Mouse (Mus musculus) cerebral cortex, adult 2 months (tissue): ENCODE data around the gene Itpr2.

Experiments
- WGBS: fragments of 180-500 bp; shearing (Covaris S2); methylation state at CpG from one replicate; pipeline ENCODE4 v1.1.7; 2018; 5-methylcytosine and 5-hydroxymethylcytosine counted together

Gene Itpr2

GRCm38 (mm10) chr6:146159641-146160040, 342.4 kb downstream of the Itpr2 start:
- 76% methylated on average over 4 of the region's 4 CpGs for WGBS

DNA sequence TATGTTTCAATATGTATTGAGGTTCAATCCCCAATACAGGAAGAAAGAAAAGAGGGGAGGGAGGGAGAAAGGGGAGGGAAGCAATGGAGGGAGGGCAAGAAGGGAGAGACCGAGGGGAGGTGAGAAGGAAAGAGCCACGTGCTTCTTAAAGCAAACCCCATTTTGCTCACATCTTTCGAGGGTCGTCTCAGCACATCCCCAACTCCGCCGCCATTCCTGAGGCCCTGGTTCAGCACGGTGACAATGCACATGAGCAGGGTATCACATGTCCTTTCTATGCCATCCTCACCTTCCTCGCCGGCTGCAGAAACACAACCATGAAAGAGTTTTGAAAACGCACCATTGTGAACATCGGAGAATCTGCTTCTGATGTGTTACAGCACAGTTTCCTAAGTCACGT, 343.3 kb downstream of the Itpr2 start:
- 98% methylated on average over 12 of the region's 12 CpGs for WGBS

DNA sequence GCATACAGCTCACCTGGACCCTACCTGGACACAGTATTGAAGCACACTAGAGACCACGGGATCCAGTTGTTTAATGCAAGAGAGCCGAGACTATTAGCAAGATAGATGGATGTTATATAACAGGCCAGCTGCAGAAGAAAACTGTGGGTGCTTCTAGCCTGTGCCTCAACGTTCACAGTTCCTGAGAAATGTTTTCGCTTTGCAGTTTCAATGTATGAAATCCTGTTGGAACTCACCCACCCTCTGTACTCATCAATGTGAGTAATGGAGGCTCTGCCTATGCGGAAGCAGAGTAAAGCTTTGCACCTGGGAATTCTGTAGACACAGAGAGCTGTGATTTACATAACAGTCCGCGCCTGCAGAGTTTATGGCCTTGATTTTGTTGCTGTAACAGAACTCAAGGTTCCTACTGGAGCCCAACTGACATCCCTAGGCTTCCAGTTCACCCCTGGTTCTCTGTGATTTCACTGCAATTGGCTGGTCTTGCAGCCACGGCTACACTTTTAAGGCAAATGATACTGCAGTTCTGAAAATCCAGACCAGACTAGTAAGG, 344.0 kb downstream of the Itpr2 start:
- WGBS = 62% methylated on average over 8 of the region's 8 CpGs

- 91% methylated on average over 14 of the region's 14 CpGs for WGBS
Measured at GRCm38 (mm10) chr6:146157099-146157498, 344.9 kb downstream of the Itpr2 start.

DNA sequence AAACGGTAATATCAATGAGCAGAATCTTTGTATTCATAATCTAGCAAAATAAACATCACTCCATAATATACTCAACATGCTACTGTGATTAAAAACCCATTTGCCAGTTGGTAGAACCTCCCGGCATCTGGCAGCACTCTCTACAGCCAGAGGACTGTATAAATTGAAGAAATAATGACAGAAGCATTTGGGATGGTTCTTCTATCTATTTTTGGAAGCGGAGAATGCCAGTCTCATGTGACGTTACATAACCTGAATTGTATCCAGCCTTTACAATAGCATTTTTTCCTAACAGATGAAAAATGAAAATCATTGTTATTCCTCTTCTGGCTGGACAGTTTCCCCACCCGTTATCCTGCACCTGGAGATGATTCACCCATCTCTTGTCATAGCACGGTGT, 345.5 kb downstream of the Itpr2 start:
- 63% methylated on average over 6 of the region's 6 CpGs for WGBS

- WGBS = 81% methylated on average over 8 of the region's 8 CpGs
Measured at GRCm38 (mm10) chr6:146155156-146155734, 346.8 kb downstream of the Itpr2 start.

DNA sequence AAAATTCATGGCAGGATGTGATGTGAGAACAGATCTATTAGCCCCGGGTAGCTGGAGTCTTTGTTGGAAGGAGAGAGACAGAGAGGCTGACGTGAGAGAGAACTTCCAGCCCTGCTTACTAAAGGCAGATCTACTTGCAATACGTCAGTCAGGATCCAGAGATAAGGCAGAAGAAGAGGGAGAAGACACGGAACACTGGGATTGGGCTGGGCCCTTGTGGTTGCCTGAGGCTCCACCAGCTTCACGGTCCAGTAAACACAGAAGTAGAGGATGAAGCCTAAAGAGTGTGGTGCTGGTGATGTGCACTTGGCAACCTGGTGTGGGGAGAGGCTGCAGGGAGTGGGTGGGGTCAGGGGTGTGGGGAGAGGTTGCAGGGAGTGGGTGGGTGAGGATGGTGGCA, 349.2 kb downstream of the Itpr2 start:
- 93% methylated on average over 5 of the region's 5 CpGs for WGBS

GRCm38 (mm10) chr6:146140966-146141585, 360.9 kb downstream of the Itpr2 start:
- 94% methylated on average over 4 of the region's 4 CpGs for WGBS

GRCm38 (mm10) chr6:146140171-146140570, 361.9 kb downstream of the Itpr2 start:
- 95% methylated on average over 6 of the region's 6 CpGs for WGBS

- 42% methylated on average over 4 of the region's 4 CpGs for WGBS
Measured at GRCm38 (mm10) chr6:146136646-146137045, 365.4 kb downstream of the Itpr2 start.

DNA sequence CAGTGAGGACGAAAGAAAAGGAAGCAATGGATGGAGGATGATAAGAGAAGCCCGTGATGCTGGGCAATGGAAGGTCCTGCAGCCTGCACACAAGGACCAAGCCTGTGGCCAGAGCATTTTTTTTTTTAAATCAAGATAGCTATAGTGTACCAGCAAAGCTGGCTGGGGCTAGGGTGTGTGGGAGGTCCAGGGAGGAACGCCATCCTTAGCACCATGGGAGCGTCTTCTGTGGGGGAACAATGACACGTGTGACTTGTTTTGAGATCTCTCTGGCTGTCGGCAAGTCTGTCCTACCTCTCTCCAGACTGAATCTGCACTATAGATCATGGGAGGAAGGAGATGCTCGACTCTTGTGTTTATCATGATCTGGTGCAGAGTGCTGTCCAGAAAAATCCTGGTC, 365.8 kb downstream of the Itpr2 start:
- 34% methylated on average over 7 of the region's 7 CpGs for WGBS

- WGBS = 85% methylated on average over 8 of the region's 8 CpGs
Measured at GRCm38 (mm10) chr6:146135291-146135690, 366.7 kb downstream of the Itpr2 start.

GRCm38 (mm10) chr6:146133921-146134320, 368.1 kb downstream of the Itpr2 start:
- 79% methylated on average over 8 of the region's 8 CpGs for WGBS

DNA sequence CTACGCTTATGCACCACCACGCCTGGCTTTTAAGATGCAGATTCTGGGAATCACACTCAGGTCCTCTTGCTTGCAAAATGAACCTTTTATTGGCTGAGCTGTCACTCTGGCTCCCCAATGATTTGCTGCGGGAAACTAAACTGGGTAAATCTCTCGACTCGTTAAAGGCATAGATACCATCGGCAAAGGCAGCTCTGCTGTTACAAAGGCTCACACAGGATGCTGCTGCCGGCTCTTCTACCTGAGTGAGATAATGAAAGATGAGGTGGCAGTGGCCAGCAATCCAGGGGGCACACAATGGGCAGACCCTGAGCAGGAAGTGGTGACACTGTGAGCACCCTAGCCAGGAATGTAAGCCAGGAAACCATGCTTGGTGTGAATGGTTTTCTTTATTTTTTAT, 373.0 kb downstream of the Itpr2 start:
- WGBS = 76% methylated on average over 7 of the region's 7 CpGs

DNA sequence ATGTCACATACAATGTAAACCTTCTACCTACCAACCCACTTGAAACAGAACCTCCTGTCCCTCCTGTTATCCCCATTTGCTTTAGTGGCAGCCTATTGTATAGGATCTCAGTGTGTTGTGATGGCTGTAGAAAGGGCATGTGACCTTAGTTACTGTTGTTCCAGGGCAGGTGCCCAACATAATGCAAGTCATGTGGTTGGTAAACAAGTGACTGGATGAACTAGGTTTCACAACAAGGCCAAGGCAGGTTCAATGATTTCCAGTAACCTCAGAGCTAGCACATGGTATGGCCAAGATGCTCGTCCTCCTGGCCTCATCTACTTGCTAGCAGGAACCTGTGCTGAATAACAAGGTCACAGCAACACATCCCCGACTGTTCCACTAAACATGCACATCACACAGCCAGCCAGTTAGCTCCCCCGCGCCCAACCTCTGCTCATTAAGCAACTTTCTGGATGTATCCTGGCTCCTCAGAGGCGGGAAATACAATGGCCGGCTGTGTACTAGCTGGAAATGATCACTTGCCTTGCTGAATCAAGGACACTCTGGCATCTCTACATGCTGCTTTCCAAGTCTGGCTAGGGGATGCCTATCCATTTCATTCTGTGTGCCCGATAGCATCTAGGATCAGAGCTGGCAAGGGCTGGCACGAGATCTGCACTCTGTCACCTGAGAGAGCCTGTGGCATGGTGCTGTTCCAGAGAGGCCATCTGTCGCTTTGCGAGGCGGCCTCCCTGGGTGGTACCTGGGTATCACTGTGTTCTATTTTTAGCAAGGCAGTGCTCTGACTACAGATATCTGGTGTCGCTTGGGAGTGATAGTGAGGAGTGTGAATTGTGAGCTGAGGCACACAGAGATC, 375.0 kb downstream of the Itpr2 start:
- 69% methylated on average over 12 of the region's 12 CpGs for WGBS

GRCm38 (mm10) chr6:146125621-146126020, 376.4 kb downstream of the Itpr2 start:
- WGBS = 89% methylated on average over 1 of the region's 1 CpGs

DNA sequence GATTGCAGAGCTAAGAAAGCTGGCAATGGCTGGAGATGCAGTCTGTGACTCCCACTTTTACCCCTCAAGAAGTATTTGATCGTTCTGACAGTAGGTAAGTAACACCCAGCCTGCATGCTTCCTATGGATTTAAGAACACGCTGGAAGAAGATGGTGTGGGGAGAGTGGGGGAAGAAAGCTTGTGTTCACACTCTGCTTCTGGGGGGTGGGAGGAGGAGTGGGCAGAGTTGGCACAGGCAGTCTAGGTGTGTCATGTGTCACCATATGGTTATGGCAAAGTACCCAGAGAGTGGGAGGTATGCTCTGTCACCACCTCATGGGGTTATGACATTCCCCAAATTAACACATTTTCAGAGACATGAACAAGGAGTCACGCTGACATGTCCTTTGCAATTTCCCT, 377.5 kb downstream of the Itpr2 start:
- 61% methylated on average over 3 of the region's 3 CpGs for WGBS

DNA sequence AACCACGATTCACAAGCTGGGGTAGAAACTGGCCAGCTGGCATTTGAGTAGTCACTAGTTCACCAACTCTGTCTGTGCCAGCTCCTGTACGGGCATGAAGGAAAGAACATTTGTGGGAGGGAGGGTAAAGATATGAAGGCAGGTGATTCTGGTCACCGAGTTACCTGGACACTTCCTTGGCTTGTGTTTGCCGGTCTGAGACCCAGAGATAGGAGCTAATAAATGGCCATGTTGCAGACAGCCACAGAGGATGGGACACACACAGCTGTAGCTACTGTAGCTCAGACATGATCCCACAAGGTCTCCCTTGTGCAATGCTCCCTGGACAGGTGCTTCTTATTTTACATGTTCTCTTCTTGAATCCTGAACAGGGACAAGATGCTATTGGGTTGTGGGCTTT, 378.4 kb downstream of the Itpr2 start:
- 91% methylated on average over 4 of the region's 4 CpGs for WGBS

- 89% methylated on average over 6 of the region's 6 CpGs for WGBS
Measured at GRCm38 (mm10) chr6:146120172-146120571, 381.9 kb downstream of the Itpr2 start.

DNA sequence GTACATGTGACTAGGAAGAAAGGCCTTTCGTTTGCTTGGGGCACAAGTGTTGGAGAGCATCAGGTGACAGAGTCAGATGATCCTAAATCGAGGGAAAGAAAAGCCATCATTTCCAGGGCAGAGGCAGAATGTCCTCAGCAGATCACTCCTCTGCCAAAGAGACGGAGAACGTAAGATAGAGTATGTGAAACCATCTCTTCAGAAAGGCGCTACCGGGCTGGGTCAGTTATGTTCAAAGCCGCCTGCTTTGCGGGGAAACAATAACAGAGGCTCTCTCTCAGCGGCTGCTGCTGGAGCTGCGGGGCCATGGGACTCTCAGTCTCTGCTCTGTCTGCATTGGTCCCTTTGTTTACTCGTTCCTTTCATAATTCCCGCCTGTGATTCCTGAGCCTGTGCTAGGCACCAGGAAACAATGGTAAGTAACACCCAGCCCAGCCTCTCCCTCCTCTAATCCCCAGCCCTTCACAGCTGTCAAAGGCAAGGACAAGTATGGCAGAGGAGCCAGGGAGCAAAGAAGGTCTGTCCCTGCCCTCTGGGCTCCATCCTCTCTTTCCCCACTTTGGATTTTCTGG, 387.2 kb downstream of the Itpr2 start:
- WGBS = 43% methylated on average over 12 of the region's 12 CpGs

DNA sequence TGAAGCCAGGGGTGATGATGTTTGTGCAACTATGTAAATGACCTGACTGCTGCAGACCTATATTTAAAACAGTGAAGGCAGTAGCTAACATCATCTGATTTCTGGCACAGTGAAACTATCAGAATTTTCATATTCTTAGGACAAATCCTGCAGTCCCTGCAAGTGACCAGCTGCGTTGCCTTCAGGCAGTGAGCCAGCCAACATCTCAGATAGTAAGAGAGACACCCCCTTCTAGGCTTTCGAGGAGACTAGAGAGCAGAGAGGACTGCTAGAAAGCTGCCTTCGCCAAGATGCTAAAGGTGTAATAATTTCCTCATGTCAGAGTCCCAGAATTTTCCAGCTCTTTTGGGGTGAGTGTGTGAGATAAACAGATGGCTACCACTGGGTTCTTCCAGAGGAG, 388.0 kb downstream of the Itpr2 start:
- 61% methylated on average over 3 of the region's 3 CpGs for WGBS

GRCm38 (mm10) chr6:146113085-146113484, 388.9 kb downstream of the Itpr2 start:
- 79% methylated on average over 4 of the region's 4 CpGs for WGBS
